Mouse (Mus musculus) 416B (cell line): ENCODE data around the gene Carnmt1.

Source experiments
- DNase-seq: peaks from one replicate; pipeline ENCODE4 v3.0.0; 2011; ENCODE audit warnings: low read depth

Gene Carnmt1

GRCm38 (mm10) chr19:18654330-18654729 lies 16.2 kb upstream of the Carnmt1 start:
- DNase-seq, result no peak

- no peak for DNase-seq
Observed at GRCm38 (mm10) chr19:18654984-18655383, 15.6 kb upstream of the Carnmt1 start.

- no peak for DNase-seq
Observed at GRCm38 (mm10) chr19:18655999-18656398, 14.6 kb upstream of the Carnmt1 start.

DNA sequence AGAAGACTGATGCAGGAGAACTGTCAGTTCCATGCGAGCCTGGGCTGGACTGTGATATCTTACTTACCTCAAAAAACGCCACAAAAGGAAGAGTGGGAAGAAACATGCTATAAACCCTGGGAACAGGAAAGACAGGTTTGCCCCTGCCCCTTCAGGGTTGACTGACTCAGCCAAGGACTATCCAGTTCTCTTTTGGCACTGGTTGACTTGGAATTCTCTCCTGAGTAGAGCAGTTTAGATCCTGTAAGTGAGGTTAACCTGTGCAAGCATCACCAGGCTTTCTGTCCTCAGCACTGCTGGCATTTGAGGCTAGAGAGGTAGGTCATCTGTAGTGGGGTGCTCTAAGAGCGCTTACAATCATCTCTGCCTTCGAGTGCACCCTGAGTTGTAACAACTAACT lies 12.1 kb upstream of the Carnmt1 start:
- DNase-seq, result no peak

- no peak for DNase-seq
Observed at GRCm38 (mm10) chr19:18659349-18659748, 11.2 kb upstream of the Carnmt1 start.

- DNase-seq, result no peak
Observed at GRCm38 (mm10) chr19:18660466-18660865, 10.1 kb upstream of the Carnmt1 start.

GRCm38 (mm10) chr19:18661683-18662082 lies 8.9 kb upstream of the Carnmt1 start:
- no peak for DNase-seq

- DNase-seq, result peak; percentile 65
Observed at GRCm38 (mm10) chr19:18663904-18664303, 6.7 kb upstream of the Carnmt1 start.

DNA sequence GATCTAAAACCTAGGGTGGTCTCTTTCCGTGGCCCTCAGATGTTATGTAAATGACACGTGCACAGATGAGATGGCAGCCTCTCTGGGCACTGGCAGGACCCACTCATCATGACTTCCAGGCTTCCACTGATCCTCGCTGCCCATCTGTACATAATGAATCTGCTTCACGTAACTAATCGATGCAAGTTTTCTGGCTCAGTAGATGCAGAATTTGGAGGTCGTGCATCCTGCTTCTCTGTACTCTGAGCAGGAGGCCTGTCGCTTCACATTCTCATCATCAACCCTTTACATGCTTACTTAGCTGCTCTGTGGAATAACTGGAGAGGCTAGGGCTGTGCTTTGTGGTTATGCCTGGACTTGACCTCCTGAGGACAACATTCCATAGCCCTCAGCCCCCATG lies 3.6 kb upstream of the Carnmt1 start:
- DNase-seq, result no peak

- no peak for DNase-seq
Observed at GRCm38 (mm10) chr19:18669551-18669950, 1.0 kb upstream of the Carnmt1 start.

- DNase-seq, result peak; percentile 56
Observed at GRCm38 (mm10) chr19:18671056-18671741, 635 bp downstream of the Carnmt1 start.

DNA sequence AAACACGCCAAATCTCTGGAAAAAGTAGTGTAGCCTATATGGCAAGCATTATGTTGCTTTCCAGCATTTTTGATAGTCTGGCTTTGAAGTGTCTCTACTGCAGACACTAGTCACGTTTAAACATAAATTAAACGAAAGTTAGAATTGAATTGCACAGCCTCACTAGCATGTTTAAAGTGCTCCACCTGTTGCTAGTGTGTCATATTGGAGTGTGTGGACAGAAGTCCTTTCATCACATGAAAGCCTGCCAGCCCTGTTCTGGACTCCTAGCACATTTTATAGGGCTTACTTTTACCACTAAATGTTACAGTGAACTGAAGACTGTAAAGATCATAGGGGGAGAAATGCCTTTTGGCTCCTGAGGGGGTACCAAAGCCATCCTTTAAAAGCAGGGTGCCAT lies 1.9 kb downstream of the Carnmt1 start:
- peak; percentile 24 for DNase-seq

GRCm38 (mm10) chr19:18673116-18673515 lies 2.6 kb downstream of the Carnmt1 start:
- DNase-seq, result no peak

DNA sequence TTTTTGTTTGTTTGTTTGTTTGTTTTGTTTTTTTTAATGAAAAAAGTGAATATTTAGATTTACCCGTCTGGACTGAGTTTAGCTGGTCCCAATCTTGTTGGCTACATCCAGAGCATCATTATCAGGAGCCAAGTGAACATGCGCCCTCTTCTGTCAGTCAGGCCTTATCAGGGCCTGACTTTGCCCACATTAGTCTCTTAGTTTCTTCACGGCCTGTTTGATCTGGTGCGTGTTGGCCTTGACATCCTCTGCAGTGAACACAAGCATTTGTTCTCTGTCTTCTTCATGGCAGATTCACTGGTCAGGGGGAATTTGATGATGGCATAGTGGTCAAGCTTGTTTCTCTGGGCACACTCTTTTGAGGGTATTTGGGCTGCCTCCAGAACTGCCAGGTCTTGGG lies 11.6 kb downstream of the Carnmt1 start:
- peak; percentile 23 for DNase-seq

- DNase-seq, result peak; percentile 83
Observed at GRCm38 (mm10) chr19:18687556-18687955, 17.0 kb downstream of the Carnmt1 start.

- peak; percentile 84 for DNase-seq
Observed at GRCm38 (mm10) chr19:18692176-18692575, 21.6 kb downstream of the Carnmt1 start.

DNA sequence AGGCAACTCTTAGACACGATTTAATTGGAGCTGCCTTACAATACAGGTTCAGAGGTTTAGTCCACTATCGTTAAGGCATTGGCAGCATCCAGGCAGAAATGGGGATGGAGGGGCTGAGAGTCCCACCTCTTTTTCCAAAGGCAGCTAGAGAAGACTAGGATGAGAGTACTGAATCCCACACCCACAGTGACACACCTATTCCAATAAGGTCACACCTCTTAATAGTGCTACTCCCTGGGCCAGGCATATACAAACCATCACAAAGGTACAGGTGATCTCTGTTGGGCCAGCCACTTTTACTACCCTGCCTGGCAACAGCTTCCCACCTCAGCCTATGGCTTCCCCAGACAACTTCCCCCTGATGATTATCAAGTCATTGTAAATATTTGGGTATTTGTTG lies 22.2 kb downstream of the Carnmt1 start:
- no peak for DNase-seq

GRCm38 (mm10) chr19:18695116-18695515 lies 24.6 kb downstream of the Carnmt1 start:
- no peak for DNase-seq

GRCm38 (mm10) chr19:18695552-18695951 lies 25.0 kb downstream of the Carnmt1 start:
- no peak for DNase-seq

GRCm38 (mm10) chr19:18708101-18708500 lies 37.5 kb downstream of the Carnmt1 start:
- no peak for DNase-seq

- no peak for DNase-seq
Observed at GRCm38 (mm10) chr19:18710903-18711302, 40.3 kb downstream of the Carnmt1 start.

GRCm38 (mm10) chr19:18711589-18711988 lies 41.0 kb downstream of the Carnmt1 start:
- DNase-seq, result no peak

DNA sequence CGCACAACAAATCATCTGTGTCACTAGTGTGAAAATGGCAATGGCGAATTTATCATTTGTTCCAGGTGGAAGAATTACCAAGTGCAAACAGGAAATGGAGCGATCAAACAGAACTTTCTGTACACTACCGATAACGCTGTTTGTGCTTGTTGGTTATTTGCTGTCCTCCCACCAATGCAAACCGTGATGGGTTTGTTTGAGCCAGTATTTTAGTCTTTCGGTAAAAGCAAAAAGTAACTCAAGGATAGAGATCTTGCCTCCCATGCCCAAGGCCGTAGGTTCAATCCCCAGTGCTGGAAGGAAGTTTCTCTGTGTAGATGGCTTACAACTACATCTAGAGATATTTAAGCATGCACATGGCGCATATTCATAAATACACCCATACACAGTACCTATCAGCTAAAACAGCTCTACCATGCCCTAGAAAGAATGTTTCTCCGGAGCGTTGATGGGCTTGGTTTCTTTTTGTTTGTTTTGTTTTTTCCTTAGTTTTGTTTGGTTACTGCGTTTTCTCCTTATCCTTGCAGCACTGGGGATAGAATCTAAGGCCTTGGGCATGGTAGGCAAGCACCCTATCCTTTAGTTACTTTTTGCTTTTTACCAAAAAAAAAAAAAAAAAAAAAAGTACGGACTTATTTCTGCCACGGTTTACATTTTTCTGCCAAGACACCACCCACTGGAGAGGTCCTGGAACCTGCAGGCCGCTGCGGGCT lies 41.7 kb downstream of the Carnmt1 start:
- no peak for DNase-seq

GRCm38 (mm10) chr19:18712866-18713300 lies 42.3 kb downstream of the Carnmt1 start, which contains the start of gene D030056L22Rik:
Gene D030056L22Rik (plus strand): TSS chr19:18713193.
- DNase-seq, result peak; percentile 97
